Mouse (Mus musculus) c-Kit-positive CD71-positive TER-119-positive erythroid progenitor cells, embryonic 14.5 days (primary cell): ENCODE measurements around the gene Mrpl48.

ENCODE experiments used
- DNase-seq: peaks from one replicate; pipeline ENCODE4 v3.0.0-alpha.2; 2013; ENCODE audit warnings: low spot score

Gene Mrpl48

DNA sequence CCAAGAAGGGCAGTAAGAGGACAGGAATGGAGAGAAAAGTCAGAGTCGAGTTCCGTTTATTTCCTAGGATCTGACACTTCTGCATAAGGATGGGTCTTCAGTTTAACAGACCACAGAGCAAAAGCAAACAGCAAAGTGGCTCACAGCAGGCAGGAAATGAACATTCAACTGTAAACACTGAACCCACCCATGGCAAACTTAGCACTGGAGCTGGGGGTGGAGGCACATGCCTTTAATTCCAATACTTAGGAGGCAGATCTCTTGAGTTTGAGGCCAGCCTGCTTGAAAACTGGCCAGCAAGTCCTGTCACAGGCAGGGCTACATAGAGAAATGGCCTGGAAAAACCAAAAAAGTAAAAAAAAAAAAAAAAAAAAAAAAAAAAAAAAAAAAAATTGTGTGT lies 74.6 kb downstream of the Mrpl48 start:
- DNase-seq: no peak

DNA sequence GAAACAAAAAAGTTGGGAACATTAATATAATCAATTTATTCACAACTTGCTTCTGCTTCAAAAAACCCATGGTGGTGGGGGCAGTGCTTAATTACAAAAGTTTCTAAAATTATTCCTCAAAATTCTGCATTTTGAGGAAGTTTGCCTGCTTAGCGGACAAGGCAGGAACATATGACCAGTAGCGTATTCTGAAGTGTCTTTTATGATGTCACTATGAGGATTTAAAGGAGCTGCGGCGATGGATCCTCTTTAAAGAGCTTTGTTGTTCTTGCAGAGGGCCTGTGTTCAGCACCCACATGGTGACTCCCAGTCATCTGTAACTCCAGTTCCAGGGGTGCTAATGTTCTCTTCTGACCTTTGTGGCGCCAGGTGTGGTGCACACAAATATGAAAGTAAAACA lies 77.3 kb downstream of the Mrpl48 start:
- DNase-seq: no peak

DNA sequence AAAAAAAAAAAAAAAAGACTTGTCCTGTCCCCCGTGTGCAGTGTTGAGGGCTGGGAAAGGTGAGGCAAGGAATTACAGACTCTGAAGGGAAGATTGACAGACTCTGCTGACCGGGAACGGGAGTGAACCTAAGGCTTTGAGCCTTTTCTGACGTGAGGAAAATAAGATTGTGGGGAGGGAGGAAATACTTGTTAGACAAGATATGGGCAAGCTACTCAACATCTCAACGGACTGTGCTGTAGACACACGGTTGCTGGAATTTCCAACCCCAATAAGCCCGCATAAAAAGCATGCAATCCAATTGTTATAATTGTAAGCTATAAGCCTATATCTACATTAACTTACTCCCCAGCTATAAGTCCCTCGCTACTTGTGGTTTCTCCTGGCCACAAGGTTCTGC lies 83.4 kb downstream of the Mrpl48 start:
- DNase-seq: no peak

DNA sequence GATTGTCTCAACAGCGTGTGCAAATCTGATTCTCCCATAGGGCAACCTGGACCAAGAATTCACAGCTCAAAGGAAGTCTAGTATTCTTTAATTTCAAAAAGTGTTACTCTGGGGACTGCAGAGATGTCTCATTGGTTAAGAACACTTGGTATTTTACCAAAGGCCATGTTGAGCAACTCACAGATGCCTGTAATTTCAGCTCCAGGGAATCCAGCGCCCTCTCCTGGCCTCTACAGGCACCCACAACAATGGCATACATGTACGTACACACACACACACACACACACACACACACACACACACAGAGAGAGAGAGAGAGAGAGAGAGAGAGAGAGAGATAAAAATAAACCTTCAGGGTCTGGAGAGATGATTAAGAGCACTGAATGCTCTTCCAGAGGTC lies 85.9 kb downstream of the Mrpl48 start:
- no peak for DNase-seq

DNA sequence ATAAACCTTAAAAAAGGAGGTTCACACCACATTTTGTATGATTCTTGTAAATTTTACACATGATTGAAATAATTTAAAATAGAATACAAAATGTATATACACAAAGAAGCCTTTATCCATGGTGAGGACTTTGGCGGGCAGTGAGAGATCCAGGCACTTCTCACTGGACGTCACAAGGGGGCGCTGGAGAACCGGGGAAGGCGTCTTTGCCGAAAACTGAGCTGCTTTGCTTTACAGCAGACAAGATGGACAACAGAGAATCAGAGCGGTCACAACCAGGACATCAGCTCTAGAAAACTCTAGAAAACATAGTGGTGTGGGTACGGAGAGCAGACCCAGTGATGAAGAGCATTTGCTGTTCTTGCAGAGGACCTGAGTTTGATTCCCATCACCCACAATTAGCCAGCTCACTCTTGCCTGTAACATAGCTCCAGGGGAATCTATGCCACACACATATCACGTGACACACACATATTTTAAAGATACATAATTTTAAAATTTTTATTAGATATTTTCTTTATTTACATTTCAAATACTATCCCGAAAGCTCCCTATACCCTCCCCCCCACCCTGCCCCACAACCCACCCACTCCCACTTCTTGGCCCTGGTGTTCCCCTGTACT lies 87.3 kb downstream of the Mrpl48 start:
- peak; percentile 81 for DNase-seq

DNA sequence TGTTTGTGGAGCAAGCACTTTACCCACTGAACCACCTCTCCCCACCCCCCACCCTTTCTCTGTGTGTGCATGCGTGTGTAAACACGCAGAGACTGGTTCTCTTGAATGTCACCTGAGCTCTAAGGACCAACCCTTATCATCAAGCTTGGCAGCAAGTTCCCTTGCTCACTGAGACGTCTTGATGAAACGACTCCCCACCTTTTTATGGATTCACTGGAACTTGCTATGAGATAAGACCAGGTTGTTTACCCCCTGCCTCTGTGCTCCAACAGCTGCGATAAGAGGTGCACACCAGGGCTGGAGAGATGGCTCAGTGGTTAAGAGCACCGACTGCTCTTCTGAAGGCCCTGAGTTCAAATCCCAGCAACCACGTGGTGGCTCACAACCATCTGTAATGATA lies 87.9 kb downstream of the Mrpl48 start:
- no peak for DNase-seq

DNA sequence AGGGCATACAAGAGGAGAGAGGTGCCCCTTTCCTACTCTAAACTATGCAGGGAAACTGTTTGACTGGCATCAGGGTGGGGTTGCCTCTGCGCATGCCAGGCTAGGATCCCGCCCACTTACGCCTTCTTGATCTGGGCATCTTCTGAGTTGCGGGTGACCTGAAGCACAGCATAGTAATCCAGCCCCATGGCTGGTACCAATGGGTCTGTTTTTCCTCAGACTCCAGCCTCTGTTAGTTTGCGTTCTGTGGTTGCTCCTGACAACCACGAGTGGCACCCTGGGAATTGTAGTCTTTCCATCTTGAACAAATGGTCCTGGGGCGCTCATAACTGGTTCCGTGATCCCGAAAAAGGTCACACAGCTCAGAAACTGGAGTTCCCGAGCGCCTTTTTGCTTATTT lies 93.5 kb downstream of the Mrpl48 start, which contains the start of gene Dnajb13:
Gene Dnajb13 (minus strand): TSS at position 388 of the 400 bp plus-strand sequence.
- no peak for DNase-seq

DNA sequence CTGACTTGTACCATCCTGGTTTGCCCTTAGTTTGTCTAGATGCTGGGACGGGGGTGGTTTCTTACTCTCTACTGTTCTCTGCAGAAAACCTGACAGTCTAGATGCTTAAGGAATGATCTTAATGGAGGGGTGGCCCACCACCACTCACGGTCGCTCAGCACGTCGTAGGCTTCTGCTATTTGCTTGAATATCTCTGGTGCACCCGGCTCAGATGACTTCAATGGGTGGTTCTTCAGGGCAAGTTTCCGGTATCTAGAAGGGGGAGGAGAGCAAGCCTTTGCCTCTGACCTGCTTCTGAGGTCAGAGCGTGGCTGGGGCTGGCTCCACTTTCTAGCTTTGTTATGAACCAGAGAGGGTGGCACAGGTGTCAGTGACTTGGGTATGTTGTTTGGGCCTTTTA lies 96.5 kb downstream of the Mrpl48 start:
- DNase-seq: no peak

DNA sequence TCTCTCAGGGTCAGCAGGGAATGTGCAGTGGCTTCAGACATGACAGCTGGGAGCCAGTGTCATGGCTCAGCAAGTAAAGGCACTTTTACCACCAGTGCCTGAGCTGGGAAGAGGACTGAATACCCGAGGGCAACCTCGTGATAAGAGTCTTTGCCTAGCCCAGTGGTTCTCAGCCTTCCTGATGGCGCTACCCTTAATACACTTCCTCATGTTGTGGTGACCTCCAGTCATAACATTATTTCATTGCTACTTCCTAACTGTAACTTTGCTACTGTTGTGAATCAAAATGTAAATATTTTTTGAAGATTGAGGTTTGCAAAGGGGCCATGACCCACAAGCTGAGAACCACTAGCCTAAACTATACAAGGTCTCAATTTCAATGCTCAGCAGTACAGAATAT lies 99.4 kb downstream of the Mrpl48 start:
- DNase-seq: no peak

DNA sequence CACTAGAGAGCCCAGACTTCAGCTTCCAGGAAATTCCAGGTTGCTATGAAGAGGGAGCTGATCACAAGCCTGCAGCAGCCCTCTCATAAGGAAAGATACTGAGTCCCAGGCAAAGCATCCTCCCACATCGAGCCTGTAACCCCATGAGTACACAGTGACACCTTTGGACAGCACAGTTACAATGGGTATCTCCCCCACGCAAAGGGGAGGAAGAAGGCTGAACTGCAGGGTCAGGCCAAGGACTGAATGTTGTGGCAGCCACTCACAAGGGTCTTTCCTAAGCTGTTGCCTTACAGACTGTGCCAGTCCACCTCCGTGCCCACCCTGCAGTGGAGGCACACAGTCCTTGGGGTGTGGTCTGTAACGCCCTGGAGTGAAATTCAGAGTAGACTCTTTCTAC lies 101.6 kb downstream of the Mrpl48 start:
- DNase-seq: no peak

DNA sequence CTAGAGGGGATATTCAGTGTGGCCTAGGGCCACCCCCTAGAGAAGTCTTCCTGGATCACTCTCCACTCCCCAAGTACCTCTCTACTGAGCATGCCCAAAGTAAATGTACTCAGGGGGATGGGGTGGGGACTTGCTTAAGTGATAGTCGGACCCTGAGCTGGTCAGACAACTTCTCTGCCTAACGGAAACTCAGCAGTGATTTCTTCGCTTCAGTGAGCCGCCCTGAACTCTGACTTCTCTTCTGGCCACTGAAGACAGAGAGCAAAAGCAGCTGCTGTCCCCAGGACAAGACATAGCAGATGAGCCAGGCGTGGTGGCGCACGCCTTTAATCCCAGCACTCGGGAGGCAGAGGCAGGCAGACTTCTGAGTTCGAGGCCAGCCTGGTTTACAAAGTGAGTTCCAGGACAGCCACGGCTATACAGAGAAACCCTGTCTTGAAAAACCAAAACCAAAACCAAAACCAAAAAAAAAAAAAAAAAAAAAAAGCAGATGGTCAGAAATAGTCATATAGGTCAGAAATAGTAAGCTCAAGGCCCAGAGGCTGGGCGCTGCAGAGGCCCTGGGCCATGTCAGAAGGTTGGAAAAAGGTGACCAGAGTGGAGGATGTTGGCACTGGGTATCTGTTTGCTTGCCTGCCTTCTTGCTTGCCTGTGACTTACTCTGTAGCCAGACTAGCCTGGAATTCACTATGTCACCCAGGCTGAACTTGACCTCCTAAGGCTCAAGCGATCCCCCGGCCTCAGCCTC lies 103.2 kb downstream of the Mrpl48 start:
- no peak for DNase-seq

DNA sequence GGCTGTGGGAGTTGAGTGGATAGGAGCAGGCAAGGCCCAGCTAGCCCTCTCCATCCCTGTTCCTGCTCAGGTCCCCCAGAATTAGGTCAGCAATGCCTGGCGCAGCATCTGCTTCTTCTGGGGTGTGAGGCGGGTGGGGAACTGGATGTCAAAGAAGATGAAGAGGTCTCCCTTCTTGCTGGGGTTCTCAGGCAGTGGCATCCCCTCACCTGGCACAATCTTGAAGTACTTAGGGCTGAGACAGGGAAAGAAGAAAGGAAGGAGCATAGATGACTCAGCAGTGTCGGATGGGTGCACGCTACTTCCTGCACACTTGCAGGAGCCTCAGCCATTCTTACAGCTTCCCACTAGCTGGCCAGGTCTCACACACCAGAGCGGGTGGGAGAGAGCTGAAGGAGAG lies 105.0 kb downstream of the Mrpl48 start:
- no peak for DNase-seq

DNA sequence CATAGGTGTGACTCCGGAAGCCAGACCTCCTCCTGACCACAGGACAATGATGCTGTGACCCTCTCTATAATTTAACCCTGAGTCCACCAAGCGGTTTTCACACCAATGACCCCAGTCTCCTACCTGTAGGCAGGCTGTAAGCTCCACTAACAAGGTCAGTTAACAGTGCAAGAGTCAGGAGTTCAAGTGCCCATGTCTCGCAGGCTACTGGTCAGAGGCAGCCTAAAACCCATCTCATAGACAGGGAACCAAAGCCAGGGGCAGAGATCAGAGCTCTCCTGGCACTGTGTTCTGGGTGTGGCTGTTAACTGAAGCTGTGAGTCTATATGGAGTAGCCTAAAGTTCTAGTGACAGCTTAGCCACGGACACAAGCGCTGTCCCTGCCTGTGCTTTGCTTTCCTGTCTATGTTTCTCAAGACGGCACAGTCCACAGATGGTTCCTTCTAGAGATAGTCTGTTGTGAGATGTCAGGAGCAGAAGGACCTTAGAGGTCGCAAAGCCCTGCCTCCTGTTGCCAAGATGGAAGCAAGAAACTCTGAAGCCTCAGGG lies 105.7 kb downstream of the Mrpl48 start:
- DNase-seq: no peak

DNA sequence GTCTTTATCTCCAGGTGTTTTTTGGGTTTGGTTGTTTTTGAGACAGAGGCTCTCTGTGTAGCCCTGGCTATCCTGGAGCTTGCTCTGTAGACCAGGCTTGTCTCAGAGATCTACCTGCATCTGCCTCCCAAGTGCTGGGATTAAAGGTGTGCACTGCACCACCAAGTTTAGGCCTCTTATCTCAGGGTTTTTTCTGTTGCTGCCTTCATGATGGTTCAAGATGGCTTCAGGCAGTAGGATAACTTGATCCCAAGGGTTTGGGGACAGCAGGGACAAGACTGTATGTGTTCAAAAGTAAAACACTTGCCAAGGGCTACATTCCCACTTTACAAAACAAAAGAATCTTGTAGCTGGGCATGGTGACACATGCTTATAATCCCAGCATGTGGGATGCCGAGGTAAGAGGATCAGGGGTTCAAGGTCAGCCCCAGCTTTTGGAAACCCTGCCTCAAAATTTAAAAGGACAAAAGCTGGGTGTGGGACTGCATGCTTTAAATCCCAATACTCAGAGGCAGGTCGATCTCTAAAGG lies 106.2 kb downstream of the Mrpl48 start:
- no peak for DNase-seq

DNA sequence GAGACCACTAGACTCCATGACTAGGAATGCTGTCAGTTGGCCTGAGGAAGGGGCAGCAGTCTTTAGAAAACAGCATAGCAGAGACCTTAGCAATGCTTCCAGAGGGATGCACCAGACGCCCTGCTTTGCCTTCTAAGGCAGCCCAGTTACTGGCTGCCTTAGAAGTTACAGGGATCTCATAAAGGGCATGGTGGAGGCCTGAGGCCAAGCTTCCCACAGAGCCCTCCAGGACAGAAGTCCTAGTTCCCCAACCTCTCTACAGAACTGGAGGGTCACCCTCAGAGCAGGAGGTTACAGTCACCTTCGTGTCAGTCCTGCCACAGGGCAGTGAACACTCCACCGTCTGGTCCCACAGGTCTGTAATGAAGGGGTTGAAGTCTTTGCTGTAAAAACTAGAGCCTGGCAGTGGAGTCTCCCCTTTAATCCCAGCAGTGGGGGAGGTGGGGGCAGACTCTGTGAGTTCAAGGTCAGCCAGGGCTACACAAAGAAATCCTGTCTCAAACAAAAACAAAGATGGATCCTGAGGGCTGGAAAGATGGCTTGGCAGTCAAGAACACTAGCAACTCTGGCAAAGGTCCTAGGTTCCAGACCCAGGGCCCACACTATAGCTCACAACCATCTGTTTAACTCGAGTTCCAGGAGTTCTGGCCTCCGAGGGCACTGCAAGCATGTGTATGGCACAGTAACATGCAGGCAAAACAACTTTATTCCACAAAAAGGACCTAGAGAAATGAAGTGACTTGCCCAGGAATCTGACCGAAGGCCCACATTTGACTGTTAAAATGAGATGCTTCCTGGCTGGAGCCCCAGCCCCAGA lies 106.9 kb downstream of the Mrpl48 start:
- no peak for DNase-seq

DNA sequence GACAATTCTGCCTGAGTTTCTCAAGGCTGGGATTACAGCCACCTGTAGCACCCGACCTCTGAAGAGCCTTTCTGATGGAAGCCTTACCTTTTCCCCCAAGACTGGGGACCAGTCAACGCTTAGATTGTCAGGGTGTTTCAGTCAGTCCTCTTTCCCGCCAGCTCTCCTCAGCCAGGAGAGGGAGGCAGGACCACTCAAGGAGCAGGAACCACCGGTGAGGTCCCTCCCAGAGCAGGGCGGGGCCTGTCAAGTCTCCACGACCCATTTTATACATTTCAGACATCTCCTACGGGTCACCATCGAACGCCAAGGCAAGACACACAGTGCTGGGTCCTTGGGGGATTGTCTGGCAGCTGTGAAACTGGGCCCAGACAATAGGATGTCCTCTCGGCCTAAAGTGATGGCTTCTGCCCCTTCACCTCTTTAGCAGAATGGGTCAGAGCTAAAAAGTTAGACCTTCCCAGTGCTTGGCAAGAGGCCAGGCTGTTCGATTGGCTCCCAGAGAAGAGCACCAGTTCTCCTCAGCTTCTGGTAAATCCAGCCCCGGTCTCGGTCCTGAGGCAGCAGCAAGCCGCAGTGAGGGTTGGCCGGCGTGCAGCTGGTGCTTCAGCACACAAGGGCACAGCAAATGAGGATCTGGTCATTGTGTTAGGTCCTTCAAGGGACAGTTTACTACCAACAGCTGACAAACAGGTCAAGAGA lies 107.7 kb downstream of the Mrpl48 start:
- no peak for DNase-seq

DNA sequence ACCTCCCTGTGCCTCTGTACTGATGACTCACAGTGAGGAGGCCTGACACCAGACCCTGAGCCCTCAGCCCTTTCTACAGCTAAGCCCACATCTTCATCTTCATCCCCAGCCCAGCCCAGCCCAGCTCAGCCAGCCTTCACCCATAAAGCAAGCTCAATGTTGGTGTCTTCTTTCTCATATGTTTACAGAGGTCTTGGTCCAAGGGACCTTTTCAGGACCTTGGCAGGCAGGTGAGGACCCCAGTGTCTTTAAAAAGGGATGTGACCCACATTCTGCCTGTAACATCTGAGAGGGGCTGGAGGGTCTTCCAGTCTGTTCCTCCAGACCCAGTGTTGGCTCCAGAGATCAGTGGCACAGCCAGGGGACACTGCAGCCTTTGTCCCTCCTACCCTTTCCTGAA lies 108.6 kb downstream of the Mrpl48 start:
- DNase-seq: no peak

DNA sequence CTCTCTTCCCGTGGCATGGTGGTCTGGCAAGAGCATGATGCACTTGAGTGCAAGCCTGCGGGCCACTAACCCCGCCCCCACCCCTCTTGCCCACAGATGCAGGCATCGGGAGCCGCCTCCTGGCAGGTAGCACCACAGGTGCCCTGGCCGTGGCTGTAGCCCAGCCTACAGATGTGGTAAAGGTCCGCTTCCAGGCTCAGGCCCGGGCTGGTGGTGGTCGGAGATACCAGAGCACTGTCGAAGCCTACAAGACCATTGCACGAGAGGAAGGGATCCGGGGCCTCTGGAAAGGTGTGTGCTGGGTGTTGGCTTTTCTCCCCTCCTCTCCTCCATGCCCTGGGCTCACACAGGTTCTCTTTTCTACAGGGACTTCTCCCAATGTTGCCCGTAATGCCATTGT lies 110.1 kb downstream of the Mrpl48 start:
- DNase-seq: no peak

DNA sequence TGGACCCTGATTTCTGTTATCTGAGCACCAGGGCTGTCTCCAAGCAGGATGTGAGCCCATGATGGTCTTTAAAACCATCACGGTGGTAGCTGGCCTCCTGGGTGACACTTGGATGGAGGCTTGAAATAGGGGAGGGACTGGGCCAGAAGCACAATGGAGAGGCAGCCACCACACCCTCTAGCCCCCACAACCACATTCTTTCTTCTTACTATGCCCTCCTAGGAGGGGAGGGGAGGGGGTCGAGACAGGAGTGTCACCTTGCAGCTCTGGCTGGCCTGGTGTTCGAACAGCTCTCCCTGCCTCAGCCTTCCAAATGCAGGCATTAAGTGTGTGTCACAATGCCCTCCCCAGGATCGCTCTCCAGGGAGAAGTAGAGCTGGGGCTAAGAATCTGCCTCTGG lies 110.7 kb downstream of the Mrpl48 start:
- no peak for DNase-seq

DNA sequence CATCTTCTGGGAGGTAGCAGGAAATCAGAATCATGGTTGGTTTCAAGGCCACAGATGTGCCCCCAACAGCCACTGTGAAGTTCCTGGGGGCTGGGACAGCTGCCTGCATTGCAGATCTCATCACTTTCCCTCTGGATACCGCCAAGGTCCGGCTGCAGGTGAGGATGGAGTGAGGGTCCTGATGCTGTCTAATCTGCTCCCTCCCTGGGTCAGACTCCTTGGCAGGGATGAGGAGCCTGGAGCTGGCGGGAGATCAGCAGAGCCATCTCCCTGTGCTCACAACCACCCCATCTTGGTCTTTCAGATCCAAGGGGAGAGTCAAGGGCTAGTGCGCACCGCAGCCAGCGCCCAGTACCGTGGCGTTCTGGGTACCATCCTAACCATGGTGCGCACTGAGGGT lies 111.3 kb downstream of the Mrpl48 start:
- no peak for DNase-seq

DNA sequence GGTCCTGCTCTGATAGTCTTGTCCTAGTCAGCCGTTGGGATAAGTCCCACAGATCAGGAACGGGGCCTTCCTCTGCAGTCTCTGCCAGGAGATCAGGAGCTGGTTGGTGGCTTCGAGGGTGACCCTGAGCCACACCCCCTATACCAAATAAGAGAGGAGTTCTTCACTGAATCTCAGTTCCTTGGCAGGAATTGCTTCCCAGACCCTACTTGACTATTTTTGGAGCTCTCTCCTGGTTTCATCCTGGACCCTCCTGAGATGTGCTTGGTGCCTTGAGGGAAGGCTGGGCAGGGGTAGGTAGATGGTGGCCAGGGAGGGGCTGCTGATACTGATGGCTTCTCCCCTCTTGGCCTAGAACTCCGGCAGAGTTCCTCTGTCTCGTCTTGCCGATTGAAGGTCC lies 111.7 kb downstream of the Mrpl48 start:
- DNase-seq: no peak
